ENCODE assay signal across 8 mouse cellular contexts in the genomic region with DNA sequence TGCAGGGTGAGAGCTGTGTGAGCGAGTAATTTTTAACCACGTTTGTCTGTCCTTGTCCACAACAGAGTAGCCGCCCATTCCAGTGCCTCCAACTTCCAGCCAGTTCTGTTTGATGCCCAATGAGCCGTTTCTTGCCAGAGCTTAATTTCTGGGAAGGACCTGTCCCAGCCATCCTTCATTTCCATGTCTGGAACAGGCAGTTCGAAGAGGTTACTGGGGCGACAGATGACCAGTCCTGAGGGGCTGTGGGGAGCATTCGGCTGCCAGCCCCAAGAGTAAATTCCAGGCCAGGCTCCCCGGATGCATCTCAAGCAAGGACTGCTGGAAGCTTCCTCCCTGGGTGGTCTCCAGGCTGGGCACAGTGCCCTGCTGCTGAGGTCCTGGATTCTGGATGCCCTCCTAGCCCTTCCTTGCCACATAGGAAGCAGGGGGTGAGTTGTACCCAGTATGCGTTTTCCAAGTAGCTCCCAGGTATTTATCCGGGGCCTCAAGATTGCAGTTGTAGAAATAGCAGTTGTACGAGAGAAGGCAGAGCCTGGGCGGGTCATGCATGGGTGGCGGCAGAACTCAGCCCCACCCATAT. TPM values are rescaled to one million over a fixed set of nuclear protein-coding genes. Genes with fewer than 3 reads are reported as not detected.
A peak's percentile ranks its signal among the peaks of the same experiment; 100 is the strongest.
DNase-seq lines count a peak whose midpoint lies in the region; ATAC-seq and TF ChIP-seq lines count a peak whose summit lies in the region.

No protein-coding gene starts in this region.

- H3K9me3 ChIP-seq in forebrain, embryonic 12.5 days = no peaks in the 10 kb centered on the region
- H3K9me3 ChIP-seq in forebrain, embryonic 11.5 days (ENCODE audit: control insufficient read depth, low read length) = no peaks in the 10 kb centered on the region
- no peaks in the 10 kb centered on the region for H3K9me3 ChIP-seq in midbrain, postnatal 0 days (ENCODE audit: low read length)
- no peaks in the 10 kb centered on the region for H3K9me3 ChIP-seq in midbrain, embryonic 15.5 days
- H3K9me3 ChIP-seq in hindbrain, embryonic 15.5 days = no peaks in the 10 kb centered on the region
- H3K9me3 ChIP-seq in heart, embryonic 11.5 days (replicated peaks; ENCODE audit: control insufficient read depth, low read length) = no peaks in the 10 kb centered on the region

- H3K27me3 ChIP-seq in forebrain, embryonic 12.5 days = peaks cover 74% of the 10 kb centered on the region
- H3K27me3 ChIP-seq in forebrain, embryonic 11.5 days (ENCODE audit: control insufficient read depth, insufficient read depth, low read length) = peaks cover 52% of the 10 kb centered on the region
- peaks cover 25% of the 10 kb centered on the region for H3K27me3 ChIP-seq in midbrain, postnatal 0 days (ENCODE audit: insufficient read depth, low read length)
- peaks cover 30% of the 10 kb centered on the region for H3K27me3 ChIP-seq in midbrain, embryonic 15.5 days (replicated peaks)
- H3K27me3 ChIP-seq in hindbrain, embryonic 15.5 days = peaks cover 24% of the 10 kb centered on the region
- peaks cover 61% of the 10 kb centered on the region for H3K27me3 ChIP-seq in heart, embryonic 11.5 days (ENCODE audit: control insufficient read depth, insufficient read depth, low read length)

- WGBS in forebrain, embryonic 12.5 days = 60% methylated on average over 13 of the region's 13 CpGs
- WGBS in forebrain, embryonic 11.5 days = 59% methylated on average over 13 of the region's 13 CpGs
- 39% methylated on average over 13 of the region's 13 CpGs for WGBS in midbrain, postnatal 0 days
- 47% methylated on average over 13 of the region's 13 CpGs for whole genome bisulfite sequencing in midbrain, embryonic 15.5 days
- 43% methylated on average over 13 of the region's 13 CpGs for WGBS in hindbrain, embryonic 15.5 days
- 56% methylated on average over 13 of the region's 13 CpGs for WGBS in heart, embryonic 11.5 days (ENCODE audit: insufficient replicate concordance)

- no peak for ATAC-seq in forebrain, embryonic 12.5 days (ENCODE audit: low FRiP score)
- ATAC-seq in forebrain, embryonic 11.5 days (replicated peaks; ENCODE audit: low FRiP score) = no peak
- ATAC-seq in midbrain, postnatal 0 days (ENCODE audit: low FRiP score) = peak; percentile 55
- ATAC-seq in midbrain, embryonic 15.5 days (replicated peaks) = no peak
- ATAC-seq in hindbrain, embryonic 15.5 days (ENCODE audit: low FRiP score, low read depth) = peak; percentile 55; the same call in 1 of the 2 replicates
- ATAC-seq in heart, embryonic 11.5 days (replicated peaks; ENCODE audit: insufficient number of reproducible peaks, low FRiP score, low TSS enrichment) = no peak

- peaks cover 36% of the 10 kb centered on the region for H3K4me1 ChIP-seq in forebrain, embryonic 12.5 days
- peaks cover 10% of the 10 kb centered on the region; the same call in 1 of the 2 replicates for H3K4me1 ChIP-seq in forebrain, embryonic 11.5 days (replicated peaks; ENCODE audit: control insufficient read depth, insufficient read depth, low read length)
- peaks cover 7% of the 10 kb centered on the region; the same call in 1 of the 2 replicates for H3K4me1 ChIP-seq in midbrain, postnatal 0 days (ENCODE audit: insufficient read depth, low read length)
- peaks cover 37% of the 10 kb centered on the region for H3K4me1 ChIP-seq in midbrain, embryonic 15.5 days
- H3K4me1 ChIP-seq in hindbrain, embryonic 15.5 days (replicated peaks) = peaks cover 40% of the 10 kb centered on the region
- H3K4me1 ChIP-seq in heart, embryonic 11.5 days (ENCODE audit: control insufficient read depth, insufficient read depth, low read length) = peaks cover 8% of the 10 kb centered on the region

- no peak overlapping the region for H3K4me3 ChIP-seq in forebrain, embryonic 12.5 days (replicated peaks)
- no peak overlapping the region for H3K4me3 ChIP-seq in forebrain, embryonic 11.5 days (ENCODE audit: low read depth, low read length)
- no peak overlapping the region for H3K4me3 ChIP-seq in midbrain, postnatal 0 days (ENCODE audit: low read depth, low read length)
- no peak overlapping the region for H3K4me3 ChIP-seq in midbrain, embryonic 15.5 days
- no peak overlapping the region for H3K4me3 ChIP-seq in hindbrain, embryonic 15.5 days
- no peak overlapping the region for H3K4me3 ChIP-seq in heart, embryonic 11.5 days (ENCODE audit: low read depth, low read length)

- TF ChIP-seq CTCF in midbrain, postnatal 0 days (IDR thresholded peaks at IDR 0.05) = no peak

- no peak overlapping the region for H3K27ac ChIP-seq in forebrain, embryonic 12.5 days
- H3K27ac ChIP-seq in forebrain, embryonic 11.5 days (ENCODE audit: low read depth, low read length) = no peak overlapping the region
- H3K27ac ChIP-seq in midbrain, postnatal 0 days (ENCODE audit: low read depth, low read length) = no peak overlapping the region
- H3K27ac ChIP-seq in midbrain, embryonic 15.5 days = no peak overlapping the region
- H3K27ac ChIP-seq in hindbrain, embryonic 15.5 days (replicated peaks) = peak overlapping the region; percentile 58
- H3K27ac ChIP-seq in heart, embryonic 11.5 days (ENCODE audit: low read depth, low read length) = no peak overlapping the region

- DNase-seq in forebrain, embryonic 11.5 days (ENCODE audit: low spot score) = no peak
- DNase-seq in midbrain, postnatal 0 days (ENCODE audit: low spot score) = peak; percentile 70
- peak; percentile 53 for DNase-seq in lung, postnatal 25 days (ENCODE audit: low spot score)
- no peak for DNase-seq in embryo, embryonic 10 days (ENCODE audit: low spot score)

- H3K36me3 ChIP-seq in forebrain, embryonic 12.5 days (replicated peaks) = no peaks in the 10 kb centered on the region
- H3K36me3 ChIP-seq in forebrain, embryonic 11.5 days (ENCODE audit: control insufficient read depth, insufficient read depth, low read length) = no peaks in the 10 kb centered on the region
- no peaks in the 10 kb centered on the region for H3K36me3 ChIP-seq in midbrain, postnatal 0 days (ENCODE audit: insufficient read depth, low read length)
- H3K36me3 ChIP-seq in midbrain, embryonic 15.5 days (replicated peaks) = no peaks in the 10 kb centered on the region
- no peaks in the 10 kb centered on the region for H3K36me3 ChIP-seq in hindbrain, embryonic 15.5 days
- H3K36me3 ChIP-seq in heart, embryonic 11.5 days (ENCODE audit: control insufficient read depth, insufficient read depth, low read length) = no peaks in the 10 kb centered on the region

- 0 out of 2 replicates have a peak overlapping the region, but pooled peaks have one; percentile 7 for H3K9ac ChIP-seq in forebrain, embryonic 12.5 days
- H3K9ac ChIP-seq in forebrain, embryonic 11.5 days (ENCODE audit: low read length) = no peak overlapping the region
- H3K9ac ChIP-seq in midbrain, postnatal 0 days (replicated peaks; ENCODE audit: low read length, poor library complexity, severe bottlenecking) = no peak overlapping the region
- H3K9ac ChIP-seq in midbrain, embryonic 15.5 days = no peak overlapping the region
- H3K9ac ChIP-seq in hindbrain, embryonic 15.5 days = no peak overlapping the region
- H3K9ac ChIP-seq in heart, embryonic 11.5 days (ENCODE audit: low read depth, low read length) = no peak overlapping the region

- H3K4me2 ChIP-seq in forebrain, embryonic 12.5 days = no peak overlapping the region
- H3K4me2 ChIP-seq in forebrain, embryonic 11.5 days (ENCODE audit: low read depth, low read length, severe bottlenecking) = no peak overlapping the region
- H3K4me2 ChIP-seq in midbrain, postnatal 0 days (ENCODE audit: low read depth, low read length, poor library complexity, severe bottlenecking) = no peak overlapping the region
- H3K4me2 ChIP-seq in midbrain, embryonic 15.5 days = no peak overlapping the region
- H3K4me2 ChIP-seq in hindbrain, embryonic 15.5 days = 0 out of 2 replicates have a peak overlapping the region, but pooled peaks have one; percentile 1
- no peak overlapping the region for H3K4me2 ChIP-seq in heart, embryonic 11.5 days

RNA-seq across cellular contexts. Expression of a gene that starts 4.9 kb away (rescaled TPM):
- polyA plus RNA-seq in forebrain, embryonic 12.5 days (2016; fragmentation: Nextera tagmentation; extraction: Ambion mirVana) = 0.95 and 1.2 TPM in 2 replicates
- 0.84 and 0.95 TPM in 2 replicates for polyA plus RNA-seq in forebrain, embryonic 11.5 days (2014; fragmentation: Nextera tagmentation; extraction: Ambion mirVana)
- total RNA-seq in midbrain, postnatal 0 days (2014; rRNA removed) = 18.9 and 19.0 TPM in 2 replicates
- polyA plus RNA-seq in midbrain, postnatal 0 days (2015; fragmentation: Nextera tagmentation; extraction: Ambion mirVana) = 6.2 and 6.8 TPM in 2 replicates
- 3.0 and 3.2 TPM in 2 replicates for polyA plus RNA-seq in midbrain, embryonic 15.5 days (2015; fragmentation: Nextera tagmentation; extraction: Ambion mirVana)
- 10.7 and 13.0 TPM in 2 replicates for polyA plus RNA-seq in hindbrain, embryonic 15.5 days (2015; fragmentation: Nextera tagmentation; extraction: Ambion mirVana)
- polyA plus RNA-seq in heart, embryonic 11.5 days (2014; fragmentation: Nextera tagmentation; extraction: Ambion mirVana) = 0.37 and 0.79 TPM in 2 replicates

Comparison
In these comparisons a context has a peak if more than half of its experiments do, and no peak if none do; other contexts are left out.
1. ATAC-seq: peak in midbrain, postnatal 0 days (single experiment) and hindbrain, embryonic 15.5 days (single experiment); none in forebrain, embryonic 12.5 days (single experiment), forebrain, embryonic 11.5 days (single experiment), midbrain, embryonic 15.5 days (single experiment) and heart, embryonic 11.5 days (single experiment).
2. DNase-seq: peak in midbrain, postnatal 0 days (single experiment) and lung, postnatal 25 days (single experiment); none in forebrain, embryonic 11.5 days (single experiment) and embryo, embryonic 10 days (single experiment).